Mouse (Mus musculus) v-Abl transformed pro-B cells (cell line): ENCODE data around the gene Taf3.

Experiments
- in situ Hi-C, 2 experiments: fragments of 400-800 bp; cut with MboI; formaldehyde crosslinking; loops; one replicate each; pipeline ENCODE4 v1.15.1; 2025; ENCODE audit not compliant: unreplicated experiment in 2 of 2

Gene Taf3

GRCm38 (mm10) chr2:10048461-10048860 is at the start of gene Taf3:
Taf3 (minus strand) TSS chr2:10048596.
- in situ Hi-C loops = no loop called here

- in situ Hi-C loops = loop anchor here (5.0 to 10.0 kb wide), 3 partner anchors 1340 to 1422 kb away; no protein-coding TSS in a partner anchor
Measured at GRCm38 (mm10) chr2:10094327-10095100, 46.1 kb upstream of the Taf3 start.

DNA sequence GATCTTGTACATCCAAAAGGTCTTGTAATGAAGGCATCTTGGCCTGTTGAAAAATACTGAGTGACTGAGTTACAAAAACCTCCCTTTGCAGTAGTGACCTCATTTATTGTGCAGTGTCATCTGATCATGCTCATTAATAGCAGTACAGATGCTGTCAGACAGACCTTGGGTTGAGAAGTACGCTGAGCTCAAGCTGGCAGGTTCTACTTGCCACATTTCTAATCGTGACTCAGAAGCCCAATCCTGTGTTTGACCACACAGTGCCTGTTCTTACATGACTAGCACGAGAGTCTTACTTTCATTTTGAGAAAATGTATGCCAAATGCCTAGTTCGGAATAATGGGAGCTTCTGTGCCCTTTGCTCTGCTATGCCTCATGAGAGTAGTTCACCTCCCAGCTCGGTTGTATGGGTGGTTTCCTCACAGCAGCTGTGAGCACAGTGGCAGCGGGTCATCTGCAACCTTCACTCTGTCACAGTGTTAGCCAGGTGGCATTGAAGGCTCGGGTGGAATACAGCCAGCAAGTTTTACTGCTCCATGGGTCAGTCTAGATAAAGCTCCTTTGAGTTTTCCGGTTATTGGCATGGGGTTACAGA is 39.0 kb upstream of the Taf3 start:
- in situ Hi-C loops = no loop called here

DNA sequence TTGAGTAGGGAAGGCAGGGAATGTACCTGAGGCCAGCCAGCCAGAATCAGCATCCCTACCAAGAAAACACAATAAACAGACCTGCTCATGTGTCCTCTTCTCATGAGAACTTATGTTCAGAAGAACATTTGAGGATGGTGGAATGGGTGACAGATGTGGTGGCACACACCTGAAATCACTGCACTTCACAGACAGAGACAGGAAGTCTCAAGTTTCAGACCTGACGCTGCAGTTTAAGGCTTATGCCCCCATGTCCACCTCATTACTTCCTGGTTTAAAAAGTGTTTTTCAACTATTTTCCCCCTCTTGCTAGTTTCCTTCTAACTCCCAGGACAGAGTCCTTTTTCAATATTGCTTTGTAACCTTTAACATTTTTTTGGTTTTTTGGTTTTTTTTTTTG is 34.3 kb upstream of the Taf3 start:
- in situ Hi-C loops = no loop called here

- in situ Hi-C loops = no loop called here
Measured at GRCm38 (mm10) chr2:10081453-10082080, 33.2 kb upstream of the Taf3 start.

DNA sequence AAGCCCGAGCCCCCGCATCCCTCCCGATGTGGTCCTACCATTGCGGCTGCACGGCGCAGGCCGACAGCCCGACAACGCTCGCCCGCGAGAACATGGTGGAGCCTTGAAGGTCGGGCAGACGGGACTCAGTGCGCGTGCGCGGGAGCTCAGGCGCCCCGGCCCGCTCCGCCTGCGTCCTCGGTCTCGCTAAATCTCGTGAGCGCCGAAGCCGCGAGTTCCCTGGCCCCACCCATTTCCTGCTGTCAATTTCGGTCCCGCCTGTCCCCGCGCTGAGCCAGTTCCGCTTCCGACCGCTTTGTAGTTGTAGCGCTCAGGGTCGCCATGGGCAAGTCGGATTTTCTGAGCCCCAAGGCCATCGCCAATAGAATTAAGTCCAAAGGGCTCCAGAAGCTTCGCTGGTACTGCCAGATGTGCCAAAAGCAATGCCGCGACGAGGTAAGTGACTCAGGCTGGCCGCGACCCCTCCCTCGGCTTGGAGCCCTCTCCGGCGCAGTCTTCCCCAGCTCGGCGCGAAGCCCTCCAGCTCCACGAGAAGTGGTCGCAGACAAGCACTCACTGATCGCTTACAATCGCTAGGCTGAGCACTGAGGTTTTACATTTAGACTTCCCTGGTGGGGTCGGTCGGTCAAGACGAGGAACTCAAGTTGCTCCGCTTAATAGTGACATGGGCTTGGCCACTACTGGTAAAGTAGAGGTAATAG is 32.1 kb upstream of the Taf3 start, which contains the start of the genes Atp5c1 and Kin:
Atp5c1 (minus strand) TSS at position 201 of the 701 bp plus-strand sequence.
Kin (plus strand) TSS at position 284 of the 701 bp plus-strand sequence.
- in situ Hi-C loops = no loop called here

DNA sequence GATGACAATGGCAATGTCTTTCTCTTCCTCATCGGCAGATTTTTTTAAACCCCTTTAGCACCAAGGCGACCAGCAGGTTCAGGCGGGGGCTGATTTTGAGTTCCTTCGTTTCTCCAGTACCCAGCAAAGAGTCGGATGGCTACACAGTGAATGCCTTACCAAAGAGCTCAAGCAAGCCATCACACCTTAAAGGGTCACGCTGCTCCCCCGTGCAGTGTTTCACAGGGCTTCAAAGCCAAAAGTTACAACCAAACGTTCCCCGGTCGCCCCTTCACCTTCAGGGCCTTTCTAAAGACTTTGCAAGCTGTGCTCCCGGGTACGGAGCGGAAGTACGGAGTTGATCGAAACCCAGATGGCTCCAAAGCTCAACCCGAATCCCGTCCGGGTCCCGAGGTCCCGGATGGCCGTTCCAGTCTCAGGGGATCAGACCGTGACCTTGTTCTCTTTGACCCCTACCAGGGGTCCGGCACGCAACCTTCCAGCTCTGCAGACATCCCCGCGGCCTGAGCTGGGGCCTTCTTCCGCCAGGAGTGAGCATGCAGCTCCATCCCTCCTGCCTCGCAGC is 31.4 kb upstream of the Taf3 start:
- in situ Hi-C loops = no loop called here

DNA sequence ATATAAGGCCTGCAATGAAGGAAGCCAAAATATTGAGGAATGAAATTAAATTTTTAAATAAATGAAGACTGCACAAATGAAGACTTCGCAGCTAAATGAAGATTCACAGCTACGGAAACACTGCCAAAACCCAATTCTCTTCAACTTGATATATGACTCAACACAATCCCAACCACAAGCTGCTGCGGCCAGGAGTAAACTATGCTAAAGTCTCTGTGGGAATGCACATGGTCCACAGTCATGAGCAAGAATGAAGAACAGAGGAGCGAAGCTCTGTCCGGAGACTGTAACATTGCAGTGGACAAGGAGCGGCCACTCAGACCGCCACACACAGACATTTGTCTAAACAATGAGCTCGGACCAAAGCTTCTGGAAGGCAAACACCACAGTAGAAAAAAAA is 28.3 kb upstream of the Taf3 start:
- in situ Hi-C loops = no loop called here

DNA sequence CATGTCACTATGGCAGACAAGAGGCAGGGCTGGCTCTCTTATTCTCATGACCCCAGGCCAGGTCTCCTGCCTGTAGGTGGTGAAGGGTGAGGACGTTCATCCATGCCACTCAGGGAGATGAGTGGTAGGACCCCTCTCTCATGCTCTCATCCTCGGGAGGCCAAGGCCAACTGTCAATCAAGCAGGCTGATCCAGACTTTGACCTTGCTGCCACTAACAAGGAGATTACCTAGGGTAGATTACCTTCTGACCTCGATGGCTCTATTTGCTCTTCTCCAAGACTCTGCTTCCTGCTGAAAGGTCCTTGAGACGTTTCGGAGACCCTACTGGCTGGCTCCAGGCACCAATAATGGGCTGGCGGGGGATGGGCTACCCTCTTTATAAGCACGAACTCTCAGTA is 26.1 kb upstream of the Taf3 start:
- in situ Hi-C loops = no loop called here

DNA sequence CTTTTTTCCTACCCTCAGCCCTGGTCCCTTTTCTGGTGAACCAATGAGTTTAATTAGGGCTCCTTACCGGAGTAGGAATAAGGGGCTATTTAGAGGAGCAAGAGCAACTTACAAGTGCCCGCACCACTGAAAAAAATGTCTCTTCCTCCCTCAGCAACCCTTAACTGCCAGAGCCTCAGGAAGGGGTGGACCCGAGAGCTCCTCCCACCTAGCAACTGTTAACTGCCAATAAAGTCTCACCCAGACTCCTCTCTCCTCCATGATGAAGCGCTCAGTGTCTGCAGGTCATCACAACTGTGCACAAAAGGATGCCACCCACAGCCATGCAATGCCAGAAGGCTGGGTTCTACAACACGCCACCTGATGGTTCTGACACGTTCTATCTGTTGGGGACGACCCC is 23.4 kb upstream of the Taf3 start:
- in situ Hi-C loops = no loop called here

DNA sequence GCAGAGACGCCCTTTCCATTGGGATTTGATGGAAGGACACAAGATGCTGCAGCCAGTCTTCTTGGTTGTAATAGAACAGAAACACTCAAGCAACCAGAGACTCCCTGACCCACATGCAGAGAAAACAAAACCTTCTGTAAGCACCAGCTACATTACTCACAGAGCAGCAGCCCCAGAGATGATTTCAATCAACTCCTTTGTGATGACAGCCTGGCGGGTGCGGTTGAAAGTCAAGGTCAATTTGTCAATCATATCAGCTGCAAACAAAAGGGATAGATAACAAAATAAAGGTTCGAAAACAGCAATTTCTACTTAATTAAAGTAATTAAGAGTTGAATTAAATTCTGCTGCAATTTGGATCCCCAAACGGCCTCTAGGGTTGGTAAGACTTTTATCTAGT is 10.4 kb upstream of the Taf3 start:
- in situ Hi-C loops = no loop called here

GRCm38 (mm10) chr2:10051996-10052395 is 3.6 kb upstream of the Taf3 start:
- in situ Hi-C loops = no loop called here

DNA sequence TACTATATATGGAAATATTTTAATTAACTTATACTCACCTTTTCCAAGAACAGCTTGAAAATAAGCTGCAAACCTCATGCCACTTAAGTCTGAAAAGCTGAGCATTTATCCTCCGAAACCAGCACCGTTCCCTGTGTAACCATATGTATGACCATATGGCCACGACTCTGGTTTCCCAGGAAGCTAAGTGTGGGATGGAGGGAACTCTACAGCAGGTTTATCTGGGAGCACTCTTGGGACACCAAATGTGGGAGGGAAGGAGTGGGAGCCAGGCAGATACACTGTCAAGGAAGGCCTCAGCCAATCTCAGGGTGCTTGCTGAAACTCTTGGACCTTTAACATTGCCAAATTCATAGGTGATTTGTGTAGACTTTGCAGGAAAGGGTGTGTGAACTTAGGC is 2.5 kb upstream of the Taf3 start:
- in situ Hi-C loops = no loop called here

DNA sequence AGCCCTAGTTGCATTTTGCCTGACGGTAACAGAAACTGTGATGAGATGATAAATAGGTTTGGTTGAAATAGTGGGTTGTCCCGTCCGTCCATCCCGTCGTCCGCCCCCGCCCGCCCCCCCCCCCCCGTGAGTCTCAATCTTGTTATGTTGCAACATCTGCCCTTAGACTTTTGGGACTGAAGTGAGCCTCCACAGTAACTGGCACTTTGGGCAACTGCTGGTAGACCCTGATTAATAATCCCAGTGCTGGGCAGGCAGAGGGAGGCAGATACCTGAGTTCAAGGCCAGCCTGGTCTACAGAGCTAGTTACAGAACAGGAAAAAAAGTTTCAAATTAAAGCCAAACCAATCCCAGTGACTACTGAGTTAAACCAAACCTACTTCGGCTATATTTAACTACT is 1.1 kb upstream of the Taf3 start:
- in situ Hi-C loops = no loop called here

GRCm38 (mm10) chr2:10047758-10048436 is 499 bp downstream of the Taf3 start:
- in situ Hi-C loops = no loop called here

- in situ Hi-C loops = no loop called here
Measured at GRCm38 (mm10) chr2:10034976-10035375, 13.4 kb downstream of the Taf3 start.

GRCm38 (mm10) chr2:10033684-10034083 is 14.7 kb downstream of the Taf3 start:
- in situ Hi-C loops = no loop called here

- in situ Hi-C loops = no loop called here
Measured at GRCm38 (mm10) chr2:10029755-10030154, 18.6 kb downstream of the Taf3 start.

DNA sequence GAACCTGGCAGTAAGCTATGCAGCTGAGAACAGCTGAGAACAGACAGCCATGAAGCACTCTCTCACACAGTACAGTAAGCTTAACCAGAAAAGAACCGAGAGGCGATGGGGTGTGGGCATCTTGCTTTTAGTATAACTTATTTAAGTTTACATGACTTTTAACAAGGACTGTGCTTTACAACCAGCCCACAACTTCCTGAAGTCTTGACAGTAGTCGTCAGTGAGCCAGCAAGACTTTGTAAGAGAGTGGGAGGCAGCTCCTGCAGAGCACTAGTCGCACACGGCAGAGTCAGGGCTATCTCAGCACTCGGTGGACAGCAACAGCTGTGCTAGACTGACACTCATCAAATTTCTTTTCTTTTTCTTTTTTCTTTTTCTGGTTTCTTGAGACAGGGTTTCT is 24.1 kb downstream of the Taf3 start:
- in situ Hi-C loops = no loop called here

- in situ Hi-C loops = no loop called here
Measured at GRCm38 (mm10) chr2:10021296-10021695, 27.1 kb downstream of the Taf3 start.
